Mouse (Mus musculus) MEL (cell line): ENCODE data around the gene Ddx43. TPM values are rescaled to one million over a fixed set of nuclear protein-coding genes. Genes with fewer than 3 reads are reported as not detected.
A peak's percentile ranks its signal among the peaks of the same experiment; 100 is the strongest.
"Not testable (repeated sequence)": the region's sequence is repeated elsewhere in the genome, so short reads cannot be mapped to it uniquely, and the experiment has no call there.

Experiments used
- DNase-seq: peaks from one replicate; pipeline ENCODE4 v3.0.0; 2011; ENCODE audit warnings: low read depth, low spot score
- H3K27ac ChIP-seq: 2 replicates; pipeline ENCODE4 v1.5.1; 2012; ENCODE audit warnings: low read depth, mild to moderate bottlenecking, control low read depth, low read length, moderate library complexity; ENCODE audit not compliant: control insufficient read depth
- H3K27me3 ChIP-seq, 2 experiments: fragments of 150-350 bp in 1 of 2; sonication (generic) in 1 of 2; 2 replicates each; pipeline ENCODE4 v1.6.1; 2012; ENCODE audit warnings: low read length in 2 of 2, mild to moderate bottlenecking in 2 of 2, improper control_type of control experiment in 1 of 2, moderate library complexity in 1 of 2; ENCODE audit not compliant: insufficient read depth in 2 of 2, control insufficient read depth in 1 of 2
- H3K36me3 ChIP-seq, 2 experiments: 2 replicates each; pipeline ENCODE4 v1.6.1; 2012 to 2014; ENCODE audit warnings: low read length in 2 of 2, improper control_type of control experiment in 1 of 2, inconsistent platforms in 1 of 2, mild to moderate bottlenecking in 1 of 2; ENCODE audit not compliant: insufficient read depth in 2 of 2, control insufficient read depth in 1 of 2
- H3K4me1 ChIP-seq, 2 experiments: fragments of 150-350 bp in 1 of 2; sonication (generic) in 1 of 2; 2 replicates each; pipeline ENCODE4 v1.6.1; 2012; ENCODE audit warnings: low read length in 2 of 2, improper control_type of control experiment in 1 of 2, mild to moderate bottlenecking in 1 of 2; ENCODE audit not compliant: insufficient read depth in 2 of 2, control insufficient read depth in 1 of 2
- H3K4me3 ChIP-seq, 2 experiments: fragments of 150-350 bp in 1 of 2; sonication (generic) in 1 of 2; 2 replicates each; pipeline ENCODE4 v1.5.1; 2012; ENCODE audit warnings: low read depth in 2 of 2, low read length in 2 of 2, mild to moderate bottlenecking in 2 of 2, moderate library complexity in 2 of 2, control low read depth in 1 of 2, improper control_type of control experiment in 1 of 2; ENCODE audit not compliant: control insufficient read depth in 1 of 2, insufficient read depth in 1 of 2
- H3K79me2 ChIP-seq: 2 replicates; pipeline ENCODE4 v1.6.1; 2012; ENCODE audit warnings: mild to moderate bottlenecking, low read length, moderate library complexity; ENCODE audit not compliant: control insufficient read depth, poor library complexity, insufficient read depth
- H3K9ac ChIP-seq: 2 replicates; pipeline ENCODE4 v1.6.1; 2012; ENCODE audit warnings: low read depth, mild to moderate bottlenecking, control low read depth, low read length, moderate library complexity; ENCODE audit not compliant: control insufficient read depth, poor library complexity, severe bottlenecking
- H3K9me3 ChIP-seq: fragments of 150-350 bp; sonication (generic); replicated peaks from 2 replicates; pipeline ENCODE4 v1.6.1; 2012; ENCODE audit warnings: mild to moderate bottlenecking, low read length, improper control_type of control experiment, moderate library complexity; ENCODE audit not compliant: insufficient read depth
- ELF1 ChIP-seq: IDR thresholded peaks from 2 replicates; pipeline ENCODE4 v1.6.1; 2014; ENCODE audit warnings: low read depth, mild to moderate bottlenecking, inconsistent platforms, low read length, improper control_type of control experiment, moderate library complexity
- JUND ChIP-seq: IDR thresholded peaks from 2 replicates; pipeline ENCODE4 v1.6.1; 2011; ENCODE audit warnings: low read depth, mild to moderate bottlenecking, improper control_type of control experiment, low read length
- MAX ChIP-seq: IDR thresholded peaks from 2 replicates; pipeline ENCODE4 v1.6.1; 2011; ENCODE audit warnings: low read length, improper control_type of control experiment
- MEF2A ChIP-seq: IDR thresholded peaks from 2 replicates; pipeline ENCODE4 v1.6.1; 2014; ENCODE audit warnings: low read depth, mild to moderate bottlenecking, inconsistent platforms, low read length, improper control_type of control experiment; ENCODE audit not compliant: poor library complexity, insufficient replicate concordance, severe bottlenecking; ENCODE audit errors: extremely low read depth
- MYB ChIP-seq: IDR thresholded peaks from 2 replicates; pipeline ENCODE4 v1.6.1; 2011; ENCODE audit warnings: mild to moderate bottlenecking, low read depth, low read length, improper control_type of control experiment
- POLR2A ChIP-seq, 2 experiments: IDR thresholded peaks; 2 replicates each; pipeline ENCODE4 v1.6.1; 2011 to 2012; ENCODE audit warnings: low read length in 2 of 2, mild to moderate bottlenecking in 2 of 2, control low read depth in 1 of 2, improper control_type of control experiment in 1 of 2, low read depth in 1 of 2, moderate library complexity in 1 of 2; ENCODE audit not compliant: control insufficient read depth in 1 of 2, insufficient read depth in 1 of 2, poor library complexity in 1 of 2
- TBP ChIP-seq: IDR thresholded peaks from 2 replicates; pipeline ENCODE4 v1.8.0; 2011; ENCODE audit warnings: low read depth, low read length, improper control_type of control experiment
- USF2 ChIP-seq, 2 experiments: IDR thresholded peaks; 2 replicates each; pipeline ENCODE4 v1.6.1; 2011 to 2012; ENCODE audit warnings: improper control_type of control experiment in 2 of 2, low read length in 2 of 2, borderline replicate concordance in 1 of 2, inconsistent platforms in 1 of 2, low read depth in 1 of 2, mild to moderate bottlenecking in 1 of 2; ENCODE audit not compliant: insufficient read depth in 1 of 2
- ZC3H11A ChIP-seq: IDR thresholded peaks from 2 replicates; pipeline ENCODE4 v1.6.1; 2012; ENCODE audit warnings: low read depth, mild to moderate bottlenecking, inconsistent platforms, low read length, improper control_type of control experiment
- polyA plus RNA-seq, 2 experiments: library from polyadenylated mRNA; stranded (reverse) in 1 of 2; unstranded in 1 of 2; fragments of >175 nt in 1 of 2; fragments of >200 nt in 1 of 2; gene quantifications; 2 replicates each; pipeline versions ENCODE4 v1.2.1 to v1.2.4; 2012; ENCODE audit warnings: low replicate concordance in 2 of 2, low read depth in 1 of 2; ENCODE audit not compliant: insufficient read length in 2 of 2, insufficient read depth in 1 of 2, missing spikeins in 1 of 2
- total RNA-seq: library from RNA; depleted of rRNA; stranded (reverse); fragments of 300-350 nt; gene quantifications from 2 replicates; pipeline ENCODE4 v1.2.3, GENCODE M21; 2012

Gene Ddx43
- total and polyA plus RNA-seq, 3 experiments = 5.5 to 7.2 TPM; not detected in 1

DNA sequence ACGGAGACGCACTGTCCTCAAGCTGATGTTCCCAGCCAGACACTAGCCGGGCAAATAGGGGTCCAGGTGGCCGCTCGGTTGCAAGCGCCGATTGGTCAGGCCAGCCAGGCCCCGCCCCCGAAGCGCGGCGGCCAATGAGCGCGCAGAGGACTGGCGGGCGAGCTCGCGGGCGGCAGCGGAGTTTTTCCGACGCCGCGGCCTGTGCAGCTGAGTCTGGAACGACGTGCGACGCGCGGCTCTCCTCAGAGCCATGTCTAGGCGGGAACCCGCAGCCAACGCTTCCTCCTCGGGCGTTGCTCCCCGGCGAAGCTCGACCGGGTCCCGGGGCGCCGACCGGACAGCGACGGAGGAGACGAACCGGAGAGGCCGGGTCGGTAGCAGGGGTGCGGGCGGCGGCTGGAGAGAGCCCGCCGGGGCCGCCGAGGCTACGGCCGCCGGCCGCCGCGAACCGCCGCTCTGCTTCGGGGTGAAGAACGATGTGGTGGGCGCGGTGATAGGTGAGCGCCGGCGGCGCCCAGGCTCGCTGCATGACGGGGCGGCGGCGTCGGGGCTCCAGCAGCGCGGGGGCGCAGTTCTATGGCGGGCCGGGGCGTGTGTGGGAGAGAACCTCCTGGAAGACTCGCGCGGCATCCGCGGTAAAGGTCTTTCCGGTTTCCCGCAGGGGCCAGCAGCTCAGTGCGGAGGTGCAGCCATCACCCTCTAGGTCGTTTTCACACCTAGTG, at the start of gene Ddx43 (continued):
- TF ChIP-seq JUND = no peak
- peak; percentile 75 to 76; a peak in 3 of 4 replicates for TF ChIP-seq POLR2A (IDR thresholded peaks at IDR 0.05; ENCODE audit: control insufficient read depth in 1 of 2, insufficient read depth in 1 of 2, low read depth in 1 of 2, low read length in 2 of 2, poor library complexity in 1 of 2)
- TF ChIP-seq ZC3H11A = no peak
- TF ChIP-seq MYB = no peak
- TF ChIP-seq, all 39 proteins: peak for 13

DNA sequence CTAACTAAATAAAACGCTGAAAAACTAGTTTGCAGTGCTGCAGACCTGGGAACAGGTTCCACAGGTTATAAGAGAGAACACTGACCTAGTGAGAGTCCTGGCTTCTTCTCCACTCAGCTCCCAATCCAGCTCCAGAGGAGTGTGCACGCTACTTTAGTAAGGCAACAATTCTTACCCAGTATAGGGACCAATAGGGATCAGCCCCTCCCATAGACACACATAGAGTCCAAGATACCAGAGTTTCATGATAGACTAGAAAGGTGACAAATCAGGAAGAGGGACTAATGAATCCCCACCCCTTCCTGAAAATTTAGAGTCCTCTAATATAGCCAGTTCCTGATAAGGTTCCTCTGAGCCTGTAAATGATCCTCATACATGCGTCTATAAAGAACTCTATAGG, 48.6 kb upstream of the Ddx43 start:
- Histone ChIP-seq H3K27me3 (peaks cover 0 to 2% of the 10 kb centered on the region in 2 experiments; a peak in 2 of 4 replicates), H3K27ac (no peak overlapping the region), H3K9me3 (no peaks in the 10 kb centered on the region), H3K79me2 (no peaks in the 10 kb centered on the region), H3K9ac (no peak overlapping the region), H3K4me1 (no peaks in the 10 kb centered on the region), H3K4me3 (no peak overlapping the region), H3K36me3 (no peaks in the 10 kb centered on the region)
- TF ChIP-seq TBP (no peak), MYB (no peak), USF2 (IDR thresholded peaks at IDR 0.05; ENCODE audit: borderline replicate concordance in 1 of 2, insufficient read depth in 1 of 2, low read depth in 1 of 2, low read length in 2 of 2) (no peak), MAX (no peak), MEF2A (no peak), ELF1 (peak; percentile 16; the same call in 1 of the 2 replicates)
- peak; percentile 76 for DNase-seq

- not testable (repeated sequence) for H3K27me3 ChIP-seq, H3K4me3 ChIP-seq, H3K9ac ChIP-seq, H3K27ac ChIP-seq, H3K4me1 ChIP-seq, DNase-seq, H3K79me2 ChIP-seq, H3K36me3 ChIP-seq, H3K9me3 ChIP-seq
Measured at GRCm38 (mm10) chr9:78348206-78349004, 47.2 kb upstream of the Ddx43 start.

DNA sequence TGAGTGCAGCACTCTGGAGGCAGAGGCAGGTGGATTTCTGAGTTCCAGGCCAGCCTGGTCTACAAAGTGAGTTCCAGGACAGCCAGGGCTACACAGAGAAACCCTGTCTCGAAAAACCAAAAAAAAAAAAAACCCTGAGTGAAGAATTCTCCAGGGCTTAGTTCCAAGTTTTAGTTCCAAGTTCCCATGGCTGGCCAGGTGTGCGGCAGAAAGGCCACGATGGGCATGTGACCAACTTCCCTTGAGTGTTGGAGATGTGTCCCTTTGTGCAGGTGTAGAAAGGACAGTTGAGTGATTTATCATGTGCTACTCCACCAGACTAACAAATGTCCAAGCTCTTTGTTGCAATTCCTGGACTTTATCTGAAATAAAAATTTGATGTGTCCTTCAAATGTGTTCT, 46.4 kb upstream of the Ddx43 start:
- DNase-seq, H3K4me3 ChIP-seq, H3K36me3 ChIP-seq, H3K9me3 ChIP-seq, H3K27ac ChIP-seq, H3K79me2 ChIP-seq, H3K27me3 ChIP-seq, H3K9ac ChIP-seq, H3K4me1 ChIP-seq: not testable (repeated sequence)

GRCm38 (mm10) chr9:78350007-78350406, 45.6 kb upstream of the Ddx43 start:
- not testable (repeated sequence) for H3K79me2 ChIP-seq, H3K27me3 ChIP-seq, H3K9ac ChIP-seq, DNase-seq, H3K36me3 ChIP-seq, H3K4me1 ChIP-seq, H3K27ac ChIP-seq, H3K4me3 ChIP-seq, H3K9me3 ChIP-seq
